Mouse (Mus musculus) cerebellum, postnatal 4 days (tissue): Measurements from ENCODE around the gene Itga2b.

Experiments
- DNase-seq, 2 experiments: peaks; one replicate each; pipeline ENCODE4 v3.0.0; 2022; ENCODE audit warnings: low spot score in 2 of 2, mixed read lengths in 1 of 2

Gene Itga2b

DNA sequence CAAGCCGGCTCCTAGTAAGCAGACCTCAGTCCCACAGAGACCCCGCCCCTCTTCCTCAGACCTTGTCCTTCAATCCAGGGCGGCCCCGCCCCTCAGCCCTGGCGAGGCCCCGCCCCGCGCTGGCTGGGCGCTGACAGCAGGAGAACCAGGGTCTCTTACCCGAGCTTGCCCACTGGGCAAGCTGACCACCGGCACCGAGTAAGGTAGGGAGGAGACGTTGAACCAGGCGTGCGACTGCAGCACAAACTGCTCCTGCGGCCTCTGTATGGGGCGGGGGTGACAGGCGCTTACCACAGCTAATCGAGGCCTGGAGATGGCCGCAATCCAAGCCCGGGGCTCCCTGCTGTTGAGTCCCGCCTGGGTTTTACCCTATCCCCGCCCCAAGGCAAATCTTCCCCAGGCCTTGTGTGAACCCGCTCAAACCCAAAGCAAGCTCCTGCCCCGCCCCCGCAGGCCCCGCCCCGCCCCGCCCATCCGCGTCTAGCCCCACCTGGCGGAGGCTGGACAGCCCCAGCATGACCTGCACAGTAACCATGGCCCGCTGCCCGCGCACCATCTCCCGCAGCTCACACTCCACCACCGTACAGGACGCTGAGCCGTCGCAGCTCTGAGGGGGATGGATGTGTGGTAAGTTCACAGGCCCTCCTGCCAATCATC, 14.1 kb downstream of the Itga2b start:
- DNase-seq: peak in 1 of 2 experiments; percentile 65

- no peak for DNase-seq
Observed at GRCm38 (mm10) chr11:102453131-102453530, 16.8 kb downstream of the Itga2b start.

DNA sequence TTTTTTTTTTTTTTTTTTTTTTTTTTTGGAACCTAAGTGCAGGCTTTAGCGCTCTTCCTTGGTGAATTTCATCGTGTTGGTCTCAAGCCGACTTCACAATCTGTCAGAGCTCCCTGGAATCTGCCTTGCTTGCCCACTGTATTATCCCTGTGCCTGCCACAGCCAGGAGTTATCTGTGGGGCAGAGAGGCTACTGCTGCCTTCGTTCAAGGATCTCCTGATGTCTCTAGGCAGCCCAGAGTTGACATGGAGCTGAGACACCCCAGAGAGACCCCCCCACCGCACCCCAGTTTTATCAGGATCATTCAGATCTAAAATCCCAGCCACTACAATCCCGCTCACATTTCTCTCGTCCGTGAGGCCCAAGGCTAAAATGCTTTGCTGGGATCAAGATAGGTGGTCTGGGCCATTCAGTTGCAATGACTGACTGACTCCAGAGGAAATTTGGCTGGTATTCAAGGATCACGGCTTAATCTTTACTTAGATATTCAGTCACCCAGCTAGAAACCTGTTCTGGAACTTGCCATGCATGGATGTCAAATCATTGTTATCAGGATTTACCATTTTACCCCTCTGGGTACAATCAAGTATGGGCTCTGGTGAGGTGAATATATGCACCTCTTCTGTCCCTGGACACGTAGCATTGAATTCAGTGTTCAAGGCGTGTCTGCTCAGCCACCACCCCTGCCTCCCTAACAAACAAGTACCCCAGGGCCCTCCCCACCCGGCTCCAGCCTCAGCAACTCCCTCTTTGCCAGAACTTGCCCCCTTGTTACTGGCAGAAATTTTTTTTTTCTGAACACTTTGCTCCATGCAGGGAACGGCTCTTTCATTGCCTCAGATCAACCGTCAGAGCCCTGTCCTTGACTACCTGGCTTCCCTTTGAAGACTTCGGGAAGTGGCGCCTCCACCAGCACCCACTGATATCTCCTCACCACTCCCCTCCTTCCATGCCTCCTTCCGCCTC, 20.6 kb downstream of the Itga2b start:
- DNase-seq: no peak

GRCm38 (mm10) chr11:102448327-102448726, 21.6 kb downstream of the Itga2b start:
- no peak for DNase-seq

- DNase-seq: peak; percentile 91 to 96
Observed at GRCm38 (mm10) chr11:102447497-102447896, 22.4 kb downstream of the Itga2b start, which contains the start of gene Fam171a2. TSS of gene Fam171a2 (minus strand) at chr11:102447682.

DNA sequence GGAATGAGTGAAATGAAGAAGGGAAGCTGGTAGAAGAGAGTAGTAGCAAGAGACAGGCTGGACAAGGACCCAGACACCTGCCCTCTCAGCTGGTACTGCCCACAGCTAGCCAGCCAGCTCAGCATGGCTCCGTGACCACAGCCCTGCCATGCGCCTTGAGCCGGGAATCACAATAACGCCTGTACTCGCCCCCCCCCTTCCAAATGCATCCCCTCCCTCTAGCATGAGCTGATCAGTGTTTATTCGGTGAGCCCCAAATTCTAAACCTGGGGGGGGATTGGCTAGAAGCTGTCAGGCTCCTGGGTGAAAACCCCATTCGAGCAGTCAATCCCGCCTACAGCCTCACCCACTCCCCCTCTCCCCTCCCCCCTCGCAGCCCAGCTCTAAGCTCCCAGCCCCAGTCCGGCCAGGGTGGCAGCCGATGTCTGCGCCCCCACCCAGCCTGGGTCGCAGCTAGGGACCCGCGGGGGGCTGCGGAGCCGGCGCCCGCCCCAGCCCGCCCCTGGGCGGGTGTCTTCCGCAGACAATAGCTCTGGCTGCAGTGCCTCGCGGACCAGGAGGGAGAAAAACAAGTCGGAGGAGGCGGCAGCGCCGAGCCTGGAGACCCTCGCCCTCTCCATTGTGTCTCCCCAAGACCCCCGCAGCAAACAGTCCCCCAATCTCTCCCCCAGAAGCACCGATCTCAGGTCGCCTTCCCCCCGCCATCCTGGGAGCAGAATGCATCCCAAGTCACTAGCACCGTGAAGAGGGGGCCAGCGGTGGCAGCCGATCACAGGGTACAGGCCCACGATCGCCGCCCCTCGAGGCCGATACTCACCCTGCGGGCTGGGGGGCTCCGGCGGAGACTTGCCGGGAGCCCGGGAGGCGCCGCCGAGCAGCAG, 23.1 kb downstream of the Itga2b start:
- DNase-seq: no peak

GRCm38 (mm10) chr11:102445891-102446361, 24.0 kb downstream of the Itga2b start:
- no peak for DNase-seq

DNA sequence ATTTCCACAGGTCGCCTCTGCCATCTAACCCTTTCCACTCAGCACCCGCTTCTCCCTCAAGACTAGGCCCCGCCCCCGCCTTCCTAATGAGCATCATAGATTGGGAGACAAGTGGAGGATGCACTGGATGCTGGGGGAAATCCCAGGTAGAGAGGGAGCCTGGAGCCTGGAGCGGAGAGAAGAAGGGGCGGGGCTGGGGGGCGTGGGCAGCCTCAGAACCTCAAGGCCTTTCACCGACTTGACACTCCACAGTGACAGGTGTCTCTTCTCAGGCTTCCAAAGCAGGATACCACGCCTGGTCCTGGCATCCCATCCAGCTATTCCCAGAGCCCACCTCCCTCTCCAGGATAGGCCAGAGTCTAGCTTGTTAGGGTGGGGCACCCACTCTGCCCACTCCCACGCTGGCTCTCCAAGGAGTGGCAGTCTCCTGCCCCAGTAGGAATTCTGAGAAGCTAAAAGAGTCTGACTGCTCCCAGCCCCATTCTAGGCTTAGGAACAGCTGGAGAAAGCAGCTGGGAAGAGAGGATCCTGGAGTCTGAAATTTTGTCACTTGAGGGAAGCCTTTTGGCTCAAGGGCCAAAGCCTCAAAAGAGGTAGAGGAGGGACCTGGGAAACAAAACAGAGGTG, 24.5 kb downstream of the Itga2b start:
- no peak for DNase-seq

- DNase-seq: no peak
Observed at GRCm38 (mm10) chr11:102444781-102445180, 25.1 kb downstream of the Itga2b start.

GRCm38 (mm10) chr11:102444321-102444720, 25.6 kb downstream of the Itga2b start:
- no peak for DNase-seq

DNA sequence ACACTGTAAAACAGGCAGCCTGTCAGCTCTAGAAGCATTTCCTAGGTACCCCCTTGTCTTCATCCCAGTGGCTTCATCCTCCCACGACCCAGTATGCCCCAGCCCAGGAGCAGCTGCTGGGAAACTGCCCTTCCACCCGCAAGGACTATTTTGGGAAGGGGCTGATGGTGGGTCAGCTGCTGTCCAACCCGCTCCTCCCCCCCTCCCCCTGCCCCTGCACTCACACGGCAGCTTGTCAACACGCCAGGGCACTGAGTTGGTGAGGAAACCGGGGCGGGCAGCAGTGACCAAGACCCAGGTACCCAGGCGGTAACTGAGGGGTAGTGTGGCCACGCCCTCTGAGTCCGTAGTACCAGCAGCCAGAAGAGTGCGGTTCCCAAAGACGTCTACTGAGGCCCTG, 26.2 kb downstream of the Itga2b start:
- no peak for DNase-seq

DNA sequence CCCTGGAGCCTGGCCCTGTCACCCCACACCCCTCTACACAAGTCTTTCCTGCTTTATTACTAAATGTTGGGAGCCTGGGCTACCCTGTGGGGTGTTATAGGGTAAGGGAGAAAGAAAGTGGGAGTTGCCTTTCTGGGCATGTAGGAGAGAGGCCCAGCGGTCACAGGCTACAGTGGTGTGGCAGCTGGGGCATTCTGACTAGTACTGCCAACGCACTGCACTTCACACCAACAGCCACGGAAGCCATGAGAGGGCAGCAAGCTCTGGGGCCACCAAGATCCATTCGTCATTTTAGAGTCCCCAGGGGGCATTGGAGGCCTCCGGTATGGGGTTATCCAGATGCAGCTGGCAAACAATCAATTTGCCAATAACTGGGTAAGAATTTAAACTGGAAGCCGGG, 27.8 kb downstream of the Itga2b start:
- no peak for DNase-seq

- DNase-seq: no peak
Observed at GRCm38 (mm10) chr11:102441434-102441833, 28.5 kb downstream of the Itga2b start.

- no peak for DNase-seq
Observed at GRCm38 (mm10) chr11:102440255-102440654, 29.7 kb downstream of the Itga2b start.

DNA sequence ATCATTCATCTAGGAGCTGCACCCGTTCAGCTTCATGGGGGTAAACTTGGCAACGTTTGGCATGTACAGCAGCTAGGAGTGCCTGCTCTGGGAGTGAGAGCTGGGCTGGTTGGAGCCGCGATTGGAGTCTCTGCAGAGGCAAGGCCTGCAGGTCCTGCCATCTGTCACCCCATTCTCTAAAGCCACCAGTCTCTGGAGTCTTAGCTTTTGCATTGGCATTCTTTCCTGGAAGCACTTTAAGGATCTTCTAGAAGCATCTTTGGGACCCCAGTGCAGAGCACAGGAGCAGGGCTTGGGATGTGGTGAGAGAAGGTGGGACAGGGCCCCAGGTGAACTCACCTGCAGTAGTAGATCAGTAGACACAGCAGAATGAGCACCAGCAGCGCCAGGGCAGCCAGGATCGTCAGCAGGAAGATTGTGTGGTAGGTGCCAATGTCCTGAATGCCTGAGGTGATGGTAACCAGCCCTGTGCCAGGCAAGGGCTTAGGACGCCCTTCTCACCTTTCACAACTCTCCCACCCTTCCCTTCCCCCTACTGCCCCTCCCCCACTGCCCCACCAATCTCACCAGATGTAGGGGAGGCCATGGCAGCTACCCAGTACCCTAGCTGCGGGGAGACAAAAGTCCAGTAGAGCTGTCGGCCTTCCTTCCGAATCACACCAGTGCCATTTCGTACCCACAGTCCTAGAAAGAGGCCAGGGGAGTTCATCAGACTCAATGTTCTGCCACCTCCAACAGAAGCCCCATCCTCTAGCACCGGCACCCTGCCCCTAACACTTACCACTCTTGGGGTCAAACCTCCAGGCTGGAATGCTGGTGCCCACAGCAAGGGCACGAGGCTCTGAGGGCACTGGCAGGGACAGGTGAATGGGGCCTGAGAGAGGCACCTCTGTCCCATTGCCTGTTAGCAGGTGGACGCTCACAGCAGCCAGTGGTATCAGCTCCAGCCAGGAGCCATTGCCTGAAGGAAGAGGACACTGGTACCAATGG, 30.5 kb downstream of the Itga2b start:
- DNase-seq: no peak

DNA sequence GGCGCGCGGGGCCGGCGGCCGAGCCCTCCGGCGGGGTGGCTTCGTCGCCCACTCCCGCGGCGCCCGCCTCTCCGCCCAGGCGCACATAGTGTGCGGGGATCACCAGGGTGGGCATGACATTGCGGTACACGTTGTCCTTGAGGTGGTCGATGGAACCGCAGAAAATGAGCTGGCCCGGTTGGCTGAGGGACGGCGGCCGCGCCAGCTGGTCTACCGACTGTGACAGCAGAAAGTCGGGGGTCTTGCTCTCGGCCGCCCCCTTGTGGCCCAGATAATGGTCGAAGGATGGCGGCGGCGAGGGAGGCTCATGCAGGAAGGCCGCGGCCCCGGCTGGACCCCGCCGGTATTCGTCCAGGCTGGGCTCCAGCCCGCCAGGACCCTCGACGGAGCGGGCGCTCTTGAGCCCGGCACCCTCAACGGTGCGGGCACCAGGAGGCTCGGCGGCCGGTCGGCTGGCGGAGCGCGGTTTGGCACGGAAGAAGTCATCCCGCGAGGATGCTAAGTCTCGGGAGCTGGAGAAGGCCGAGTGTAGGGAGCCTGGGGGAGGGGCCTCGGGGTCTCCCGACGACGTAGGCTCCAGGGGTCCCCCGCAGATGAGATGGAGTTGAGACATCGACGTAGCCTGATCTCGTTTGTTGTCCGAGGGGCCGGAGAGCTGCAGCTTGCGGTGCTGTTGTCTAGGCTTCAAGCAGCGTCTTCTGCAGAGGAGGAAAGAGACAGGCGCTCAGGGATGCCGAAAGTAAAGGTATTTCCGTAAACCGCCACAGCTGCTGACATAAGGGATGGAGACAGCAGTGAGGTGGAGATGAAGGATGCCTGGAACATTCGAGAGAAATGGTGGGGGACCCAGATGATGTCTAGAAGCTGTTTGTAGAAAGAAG, 31.5 kb downstream of the Itga2b start:
- peak; percentile 94 to 98 for DNase-seq

DNA sequence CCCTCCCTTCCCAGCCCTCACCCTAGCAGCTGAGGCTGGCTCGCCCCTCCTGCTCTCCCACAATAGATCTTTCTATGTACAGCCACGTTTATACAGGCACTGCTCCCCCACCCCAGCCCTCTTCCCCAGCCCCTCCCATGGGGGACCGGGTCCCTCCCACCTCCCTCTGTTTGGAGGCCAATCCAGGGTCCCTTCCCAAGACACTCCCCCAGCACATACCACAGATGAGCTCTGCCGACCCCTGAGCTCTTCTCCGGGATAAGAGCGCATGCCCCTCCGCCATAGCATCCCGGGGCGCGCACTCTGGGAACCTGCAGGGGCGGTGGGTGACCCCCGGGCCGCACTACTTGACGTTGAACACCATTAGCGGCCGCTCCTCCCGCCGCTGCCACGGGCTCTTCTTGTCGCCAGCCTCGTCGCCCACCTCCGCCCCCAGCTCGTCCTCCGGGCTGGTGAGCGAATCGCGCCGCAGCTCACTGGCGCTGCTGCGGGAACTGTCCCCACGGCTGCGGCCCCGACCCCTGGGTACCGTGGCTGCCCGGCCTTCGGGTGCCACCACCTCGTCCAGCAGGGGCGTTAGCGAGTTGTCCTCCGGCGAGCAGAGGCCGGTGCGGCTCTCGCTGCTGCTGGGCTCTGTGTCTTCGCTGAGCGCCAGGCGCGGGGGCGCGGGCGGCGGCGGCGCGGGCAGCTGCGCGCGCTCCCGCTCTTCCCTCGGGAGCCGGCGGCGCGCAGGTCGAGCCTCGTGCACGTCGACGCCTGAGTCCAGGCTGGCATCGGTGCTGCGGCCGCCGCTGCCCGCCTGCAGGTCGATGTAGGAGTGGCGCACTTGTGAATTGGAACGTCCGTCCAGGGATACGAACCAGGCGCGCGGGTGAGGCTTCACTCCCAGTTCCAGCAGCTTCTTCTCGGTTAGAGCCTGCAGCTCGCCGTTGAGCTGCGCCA, 32.5 kb downstream of the Itga2b start:
- DNase-seq: peak in 1 of 2 experiments; percentile 73

- DNase-seq: no peak
Observed at GRCm38 (mm10) chr11:102436471-102436790, 33.5 kb downstream of the Itga2b start.
